Mouse (Mus musculus) naive thymus-derived CD4-positive, alpha-beta T cell, adult 2 months (primary cell): ENCODE data around the gene Btbd35f21.
"Not testable (repeated sequence)": the region's sequence is repeated elsewhere in the genome, so short reads cannot be mapped to it uniquely, and the experiment has no call there.

Source experiments
- DNase-seq: peaks from one replicate; pipeline ENCODE4 v3.0.0-alpha.2; 2011; ENCODE audit warnings: low read depth

The Btbd35f21 gene

DNA sequence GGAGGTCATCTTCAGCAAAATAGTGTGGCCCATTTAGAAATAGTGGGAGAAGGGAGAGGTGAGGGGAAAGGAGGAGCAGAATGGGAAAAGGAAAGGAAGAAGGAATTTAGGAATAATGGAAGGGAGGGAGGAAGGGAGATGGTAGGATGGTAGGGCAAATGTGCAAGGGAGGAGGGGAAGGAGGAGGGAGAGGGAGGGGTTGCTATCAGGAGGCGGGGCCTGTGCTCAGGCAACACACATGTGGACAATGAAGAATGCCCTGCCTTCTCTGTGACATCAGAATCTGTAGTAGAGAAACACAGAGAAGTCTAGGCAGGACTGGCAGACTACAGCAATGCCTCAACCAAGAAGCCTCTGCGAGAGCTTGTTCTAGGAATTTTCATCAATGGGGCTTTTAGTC is at the start of gene Btbd35f21:
Gene Btbd35f21 (plus strand): TSS at position 301 of the 400 bp plus-strand sequence.
- DNase-seq: not testable (repeated sequence)
